Mouse (Mus musculus) hindbrain, embryonic 14.5 days (tissue): ENCODE measurements around the gene Reps2. TPM values are rescaled to one million over a fixed set of nuclear protein-coding genes. Genes with fewer than 3 reads are reported as not detected.

ENCODE experiments used
- ATAC-seq: fragments of 200-750 bp; cut with Nextera tagmentation; 2 replicates; pipeline ENCODE4 v1.8.0; 2017; ENCODE audit warnings: moderate number of reproducible peaks, mild to moderate bottlenecking, moderate TSS enrichment, moderate library complexity; ENCODE audit not compliant: low FRiP score
- DNase-seq: peaks from one replicate; pipeline ENCODE4 v3.0.0-alpha.2; 2015; ENCODE audit warnings: low spot score
- H3K27ac ChIP-seq: fragments of 300-500 bp; sonication (generic); 2 replicates; pipeline ENCODE4 v1.5.1; 2014; ENCODE audit warnings: mild to moderate bottlenecking, moderate library complexity
- H3K27me3 ChIP-seq: fragments of 300-500 bp; sonication (generic); 2 replicates; pipeline ENCODE4 v1.6.1; 2014; ENCODE audit warnings: mild to moderate bottlenecking, low read length, mixed read lengths; ENCODE audit not compliant: control insufficient read depth, insufficient read depth
- H3K36me3 ChIP-seq: fragments of 300-500 bp; sonication (generic); replicated peaks from 2 replicates; pipeline ENCODE4 v1.6.1; 2014; ENCODE audit not compliant: control insufficient read depth, insufficient read depth
- H3K4me1 ChIP-seq: fragments of 300-500 bp; sonication (generic); replicated peaks from 2 replicates; pipeline ENCODE4 v1.6.1; 2014; ENCODE audit warnings: antibody characterized with exemption, low read length, mixed read lengths; ENCODE audit not compliant: control insufficient read depth, insufficient read depth
- H3K4me2 ChIP-seq: fragments of 300-500 bp; sonication (generic); replicated peaks from 2 replicates; pipeline ENCODE4 v1.6.1; 2014; ENCODE audit warnings: mild to moderate bottlenecking, moderate library complexity
- H3K4me3 ChIP-seq: fragments of 300-500 bp; sonication (generic); replicated peaks from 2 replicates; pipeline ENCODE4 v1.5.1; 2014; ENCODE audit warnings: mild to moderate bottlenecking, low read length
- H3K9ac ChIP-seq: fragments of 300-500 bp; sonication (generic); 2 replicates; pipeline ENCODE4 v1.6.1; 2014
- H3K9me3 ChIP-seq: fragments of 300-500 bp; sonication (generic); 2 replicates; pipeline ENCODE4 v1.6.1; 2016; ENCODE audit warnings: low read length; ENCODE audit not compliant: control insufficient read depth
- WGBS: fragments of 180-500 bp; shearing (Covaris S2); extraction: QIAGEN DNeasy Blood & Tissue Kit; methylation state at CpG from one replicate; pipeline ENCODE4 v1.1.7; 2014; 5-methylcytosine and 5-hydroxymethylcytosine counted together
- polyA plus RNA-seq: library from polyadenylated mRNA; unstranded; fragments of >200 nt; fragmentation: Nextera tagmentation; extraction: Ambion mirVana; gene quantifications from 2 replicates; pipeline ENCODE4 v1.2.1, GENCODE M21; 2014

The Reps2 gene
- polyA plus RNA-seq, 1 experiment from 2014 or later = 3.7 TPM

DNA sequence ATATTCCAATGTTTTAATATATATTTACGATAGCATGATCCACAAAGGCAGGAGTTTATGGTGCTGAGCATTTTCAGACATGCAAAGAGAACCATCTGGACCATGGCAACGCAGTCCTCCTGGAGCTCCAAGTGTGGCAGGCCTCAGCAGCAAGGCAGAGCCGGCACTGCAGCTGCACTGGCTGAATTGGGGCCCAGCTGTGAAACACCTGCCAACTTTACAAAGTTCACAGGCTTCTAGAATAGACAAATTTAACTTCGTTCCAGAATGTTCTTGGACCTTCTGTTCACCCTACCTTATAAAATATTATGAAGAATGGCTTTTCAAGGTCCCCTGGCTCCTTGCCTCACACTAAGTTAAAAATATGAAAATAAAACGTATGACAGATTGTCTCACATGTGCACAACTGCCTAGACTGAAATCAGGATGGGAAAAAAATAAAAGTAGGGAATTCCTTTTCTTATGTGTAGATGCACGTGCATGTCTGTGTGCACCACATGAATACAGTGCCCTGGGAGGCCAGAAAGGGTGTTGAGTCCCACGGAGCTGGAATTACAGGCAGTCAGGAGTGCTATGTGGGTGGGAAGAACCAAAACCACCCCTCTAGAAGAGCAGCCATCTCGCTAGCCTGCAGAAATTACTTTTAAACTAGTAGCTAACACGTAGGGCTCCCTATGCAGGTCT is 121.5 kb downstream of the Reps2 start:
- no peak for ATAC-seq
- WGBS = 54% methylated on average over 9 of the region's 9 CpGs
- H3K4me2 ChIP-seq = no peak overlapping the region

DNA sequence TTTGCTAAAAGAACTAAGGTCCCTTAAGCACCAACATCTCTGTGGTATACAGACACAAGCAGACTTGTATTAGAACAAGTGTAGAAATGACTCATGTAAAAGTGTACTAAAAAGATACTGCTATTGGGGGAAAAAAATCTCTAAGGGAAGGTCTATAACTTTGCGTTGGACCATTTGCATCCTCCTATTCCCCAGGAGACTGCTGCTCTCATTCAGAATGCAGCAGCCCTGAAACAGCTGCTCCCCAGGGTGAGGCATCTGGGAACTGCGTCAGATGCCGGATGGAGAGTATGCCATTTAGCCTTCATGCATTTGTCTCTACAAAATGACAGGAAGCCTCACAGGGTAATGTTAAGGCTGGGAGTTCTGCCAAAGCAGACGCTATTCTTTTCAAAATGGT is 122.3 kb downstream of the Reps2 start:
- Histone ChIP-seq H3K4me3 (no peak overlapping the region), H3K9ac (no peak overlapping the region), H3K36me3 (no peaks in the 10 kb centered on the region), H3K9me3 (no peaks in the 10 kb centered on the region), H3K4me1 (no peaks in the 10 kb centered on the region), H3K27me3 (peaks cover 38% of the 10 kb centered on the region), H3K4me2 (no peak overlapping the region), H3K27ac (no peak overlapping the region)
- DNase-seq = peak; percentile 44
- 23% methylated on average over 4 of the region's 4 CpGs for WGBS
- ATAC-seq = no peak

More for the DNA sequence above, 121.5 kb downstream of the Reps2 start:
- Histone ChIP-seq H3K27me3 (peaks cover 32% of the 10 kb centered on the region), H3K9ac (no peak overlapping the region), H3K27ac (no peak overlapping the region), H3K4me3 (no peak overlapping the region), H3K36me3 (no peaks in the 10 kb centered on the region), H3K9me3 (no peaks in the 10 kb centered on the region), H3K4me1 (no peaks in the 10 kb centered on the region)
- no peak for DNase-seq

DNA sequence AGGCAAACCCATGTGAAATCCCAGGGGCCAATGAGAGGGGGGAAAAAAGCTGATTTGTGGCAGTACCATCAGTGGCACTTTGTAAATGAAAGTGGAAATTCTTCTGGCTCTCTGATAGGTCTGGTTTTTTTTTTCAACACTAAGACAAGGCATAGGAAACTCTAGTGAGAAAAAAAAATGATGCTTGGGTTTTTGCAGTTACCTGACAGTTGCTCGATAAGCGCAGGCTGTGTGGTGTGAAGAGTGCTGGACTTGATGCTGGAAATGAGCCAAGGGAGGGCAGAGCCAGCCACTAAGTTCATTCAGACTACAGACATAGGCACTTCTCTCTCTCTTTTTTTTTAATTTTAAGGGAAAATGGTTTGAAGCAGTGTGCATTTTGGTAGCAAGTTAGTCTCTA is 123.1 kb downstream of the Reps2 start:
- no peaks in the 10 kb centered on the region for H3K36me3 ChIP-seq
- no peak overlapping the region for H3K9ac ChIP-seq
- no peak for ATAC-seq
- H3K27ac ChIP-seq = no peak overlapping the region
- no peak overlapping the region for H3K4me3 ChIP-seq
- no peaks in the 10 kb centered on the region for H3K9me3 ChIP-seq
- no peak overlapping the region for H3K4me2 ChIP-seq
- H3K27me3 ChIP-seq = peaks cover 43% of the 10 kb centered on the region
- 46% methylated on average over 2 of the region's 2 CpGs for WGBS
- no peak for DNase-seq
- H3K4me1 ChIP-seq = no peaks in the 10 kb centered on the region

DNA sequence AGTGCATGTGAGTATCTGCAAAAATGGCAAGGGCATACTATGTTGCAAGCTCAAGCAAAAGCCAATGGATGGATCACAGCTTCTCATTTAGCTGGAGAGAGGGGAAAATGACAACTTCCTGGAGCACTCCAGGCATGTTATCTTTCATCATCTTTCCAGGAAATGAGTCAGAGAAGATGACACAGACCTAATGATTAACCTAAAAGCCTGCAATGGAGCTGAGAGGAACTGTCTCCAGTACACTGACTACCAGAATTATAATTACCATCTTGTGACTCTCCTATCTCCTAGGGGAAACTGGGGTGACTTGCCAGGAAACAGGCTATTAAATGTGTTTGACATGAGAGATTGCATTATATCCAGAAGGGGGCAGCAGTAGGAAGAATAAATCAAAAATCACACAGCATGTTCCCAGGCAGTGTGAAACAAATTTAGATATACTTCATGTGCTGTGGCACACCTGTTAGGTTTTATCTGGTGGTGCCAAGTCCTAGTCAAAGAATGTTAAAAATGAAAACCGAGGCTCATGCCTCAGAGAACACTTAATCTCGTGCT is 132.9 kb downstream of the Reps2 start:
- 63% methylated on average over 2 of the region's 2 CpGs for WGBS
- Histone ChIP-seq H3K9ac (no peak overlapping the region), H3K4me3 (no peak overlapping the region), H3K9me3 (no peaks in the 10 kb centered on the region), H3K4me2 (no peak overlapping the region), H3K27ac (no peak overlapping the region), H3K36me3 (no peaks in the 10 kb centered on the region), H3K27me3 (peaks cover 10% of the 10 kb centered on the region; the same call in 1 of the 2 replicates), H3K4me1 (no peaks in the 10 kb centered on the region)
- peak; percentile 40 for DNase-seq
- ATAC-seq = no peak

DNA sequence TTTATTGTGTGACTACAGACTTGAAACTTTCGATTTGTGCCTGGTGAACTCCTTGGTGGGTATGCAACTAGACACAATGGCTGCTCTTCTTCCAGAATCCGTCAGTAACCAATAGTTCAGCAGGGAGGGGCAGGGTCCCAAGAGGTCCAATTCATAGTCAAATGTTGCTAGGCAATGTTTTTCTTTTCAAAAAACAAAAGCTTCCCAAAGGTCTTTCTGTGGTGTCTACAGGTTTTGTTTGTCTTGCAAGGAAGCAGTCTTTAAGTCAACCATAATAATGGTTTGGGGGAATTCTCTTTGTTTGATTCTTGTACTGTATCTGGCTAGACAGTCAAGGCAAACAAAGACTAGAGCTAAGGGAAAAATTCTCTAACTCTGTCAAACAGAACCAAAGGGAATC is 138.3 kb downstream of the Reps2 start:
- H3K4me2 ChIP-seq = no peak overlapping the region
- no peak overlapping the region for H3K4me3 ChIP-seq
- DNase-seq (no peak), ATAC-seq (no peak)
- no peak overlapping the region for H3K27ac ChIP-seq
- no peaks in the 10 kb centered on the region for H3K4me1 ChIP-seq
- H3K36me3 ChIP-seq = no peaks in the 10 kb centered on the region
- H3K27me3 ChIP-seq = peaks cover 33% of the 10 kb centered on the region
- WGBS = 23% methylated on average over 2 of the region's 2 CpGs
- H3K9ac ChIP-seq = no peak overlapping the region
- H3K9me3 ChIP-seq = no peaks in the 10 kb centered on the region

DNA sequence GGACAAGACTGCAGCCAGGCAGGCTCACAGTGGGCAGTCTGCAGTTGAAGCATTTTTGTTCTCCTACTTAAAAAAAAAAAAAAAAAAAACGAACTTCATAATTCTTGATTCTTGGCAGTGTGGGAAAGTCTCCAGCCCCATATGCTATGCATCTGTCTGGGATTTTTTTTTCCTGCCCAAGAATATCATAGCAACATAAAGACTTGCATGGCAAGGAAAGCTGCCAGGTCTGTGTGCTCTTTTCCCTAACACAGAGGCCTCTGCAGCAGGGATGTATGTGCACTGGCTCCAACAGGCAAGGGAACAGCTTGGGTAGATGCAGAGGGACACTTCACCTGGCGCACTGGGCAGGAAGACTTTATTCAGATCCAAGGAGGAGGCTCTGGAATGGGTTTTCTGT is 140.0 kb downstream of the Reps2 start:
- 37% methylated on average over 2 of the region's 2 CpGs for WGBS
- Histone ChIP-seq H3K9ac (no peak overlapping the region), H3K9me3 (no peaks in the 10 kb centered on the region), H3K4me2 (no peak overlapping the region), H3K4me1 (no peaks in the 10 kb centered on the region), H3K4me3 (no peak overlapping the region), H3K27me3 (peaks cover 34% of the 10 kb centered on the region), H3K36me3 (no peaks in the 10 kb centered on the region), H3K27ac (no peak overlapping the region)
- no peak for ATAC-seq
- DNase-seq = no peak

DNA sequence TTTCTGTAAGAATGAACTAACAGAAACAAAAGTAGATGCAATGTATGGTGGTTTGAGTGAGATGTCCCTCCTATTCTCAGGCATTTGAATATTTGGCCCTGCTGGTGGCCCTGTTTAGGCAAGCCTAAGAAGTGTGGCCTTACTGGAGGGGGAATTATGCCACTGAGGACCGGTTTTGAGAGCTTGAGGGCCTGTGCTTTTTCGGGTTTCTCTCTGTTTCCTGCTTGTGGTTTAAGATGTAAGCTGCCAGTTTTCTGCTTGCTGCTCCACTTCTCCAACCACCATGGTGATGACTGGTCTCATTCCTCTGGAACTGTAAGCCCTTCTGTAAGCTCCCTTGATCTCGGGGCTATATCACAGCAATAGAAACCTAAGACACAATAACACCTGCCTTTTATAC is 142.5 kb downstream of the Reps2 start:
- no peak overlapping the region for H3K27ac ChIP-seq
- no peaks in the 10 kb centered on the region for H3K4me1 ChIP-seq
- WGBS = 82% methylated on average over 3 of the region's 3 CpGs
- peaks cover 30% of the 10 kb centered on the region for H3K27me3 ChIP-seq
- H3K4me2 ChIP-seq = no peak overlapping the region
- no peak overlapping the region for H3K9ac ChIP-seq
- H3K4me3 ChIP-seq = no peak overlapping the region
- no peak for DNase-seq
- no peaks in the 10 kb centered on the region for H3K9me3 ChIP-seq
- no peaks in the 10 kb centered on the region for H3K36me3 ChIP-seq
- no peak for ATAC-seq

DNA sequence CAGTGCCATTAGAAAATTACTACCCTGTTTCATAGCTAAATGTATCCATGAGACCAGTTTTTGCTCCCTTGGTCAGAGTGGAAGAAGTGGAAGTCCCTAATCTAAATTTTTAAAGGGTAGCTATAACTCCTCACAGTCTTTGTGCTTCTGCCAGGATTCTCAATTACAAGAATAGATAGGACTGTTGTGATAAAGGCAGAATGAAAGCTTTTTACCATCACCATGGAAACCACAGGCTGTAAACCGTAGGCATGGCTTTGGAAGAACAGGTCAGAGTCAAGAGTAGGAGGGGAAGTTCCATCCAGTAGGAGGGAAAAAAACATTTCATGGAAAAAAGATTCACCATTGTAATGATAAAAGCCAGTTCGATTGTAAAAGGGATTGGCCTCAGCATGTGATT is 147.0 kb downstream of the Reps2 start:
- no peak overlapping the region for H3K27ac ChIP-seq
- no peak for DNase-seq
- no peaks in the 10 kb centered on the region for H3K4me1 ChIP-seq
- no peak overlapping the region for H3K9ac ChIP-seq
- H3K4me3 ChIP-seq = no peak overlapping the region
- no peaks in the 10 kb centered on the region for H3K9me3 ChIP-seq
- 38% methylated on average over 2 of the region's 2 CpGs for WGBS
- H3K36me3 ChIP-seq = no peaks in the 10 kb centered on the region
- peaks cover 24% of the 10 kb centered on the region for H3K27me3 ChIP-seq
- no peak for ATAC-seq
- H3K4me2 ChIP-seq = no peak overlapping the region

DNA sequence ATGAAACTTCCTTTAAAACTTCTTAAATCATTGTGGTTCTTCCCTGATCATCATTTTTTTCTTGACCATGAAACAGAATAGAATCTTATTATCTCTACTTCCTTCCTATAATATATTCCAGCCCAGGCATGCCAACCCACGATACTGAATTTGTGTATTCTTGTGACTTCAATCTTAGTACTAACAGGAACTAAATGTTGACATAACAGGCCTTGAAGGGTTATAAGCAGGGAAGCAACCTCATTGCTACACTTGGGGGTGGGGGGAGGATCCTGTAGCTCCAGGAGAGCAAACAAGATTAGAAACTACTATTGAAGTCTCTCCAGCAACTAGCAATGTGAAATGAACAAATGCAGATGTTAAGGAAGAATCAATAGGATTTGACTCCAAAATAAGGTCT is 154.8 kb downstream of the Reps2 start:
- H3K4me1 ChIP-seq = no peaks in the 10 kb centered on the region
- no peak overlapping the region for H3K4me3 ChIP-seq
- WGBS = 84% methylated on average over 1 of the region's 1 CpGs
- H3K27ac ChIP-seq = no peak overlapping the region
- H3K27me3 ChIP-seq = peaks cover 8% of the 10 kb centered on the region
- H3K36me3 ChIP-seq = no peaks in the 10 kb centered on the region
- no peaks in the 10 kb centered on the region for H3K9me3 ChIP-seq
- no peak for DNase-seq
- no peak overlapping the region for H3K4me2 ChIP-seq
- ATAC-seq = no peak
- no peak overlapping the region for H3K9ac ChIP-seq

DNA sequence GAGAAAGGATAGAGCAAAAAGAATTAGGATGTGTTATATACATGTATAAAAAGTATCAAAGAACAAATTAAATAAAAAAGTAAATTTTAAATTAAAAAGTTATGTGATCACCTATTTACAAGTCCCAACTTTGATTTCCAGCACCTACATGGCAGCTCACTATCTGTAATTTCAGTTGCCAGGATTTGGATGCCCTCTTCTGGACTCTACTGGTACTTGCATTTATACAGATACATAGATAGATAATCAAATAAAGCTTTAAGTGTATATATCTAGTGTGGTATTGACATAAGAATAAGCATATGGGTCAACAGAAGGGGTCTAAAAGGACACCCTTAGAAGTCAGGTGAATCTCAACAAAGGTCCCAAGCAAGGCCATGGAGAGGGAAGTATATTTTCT is 155.7 kb downstream of the Reps2 start:
- ATAC-seq (no peak), DNase-seq (no peak)
- H3K9me3 ChIP-seq = no peaks in the 10 kb centered on the region

More for the DNA sequence above, 155.7 kb downstream of the Reps2 start:
- peaks cover 8% of the 10 kb centered on the region for H3K27me3 ChIP-seq
- H3K4me1 ChIP-seq = no peaks in the 10 kb centered on the region
- no peak overlapping the region for H3K27ac ChIP-seq
- no peak overlapping the region for H3K9ac ChIP-seq
- H3K4me3 ChIP-seq = no peak overlapping the region
- H3K36me3 ChIP-seq = no peaks in the 10 kb centered on the region
- no peak overlapping the region for H3K4me2 ChIP-seq
